ENCODE assay signal across 12 mouse cellular contexts in genomic region chr6:97459112-97459511, GRCm38 (mm10).
DNase-seq lines count a peak whose midpoint lies in the region; ATAC-seq and TF ChIP-seq lines count a peak whose summit lies in the region.
"Had no signal": no experiment of that assay in that cellular context is flagged by ENCODE, and none has a peak within 500 bp of the region (broad histone marks: within the 10 kb centered on the region; RNA-seq: fewer than 3 reads in every experiment).

No protein-coding gene starts in this region.

- H3K36me3 ChIP-seq in forebrain, embryonic 12.5 days (replicated peaks) = no peaks in the 10 kb centered on the region
- H3K36me3 ChIP-seq in forebrain, embryonic 15.5 days = no peaks in the 10 kb centered on the region
- no peaks in the 10 kb centered on the region for H3K36me3 ChIP-seq in liver, adult 2 months (ENCODE audit: control insufficient read depth, insufficient read depth, low read length)
- H3K36me3 ChIP-seq in forebrain, embryonic 13.5 days (ENCODE audit: poor library complexity, severe bottlenecking) = no peaks in the 10 kb centered on the region

- 68% methylated on average over 7 of the region's 7 CpGs for WGBS in forebrain, embryonic 12.5 days
- 58% methylated on average over 7 of the region's 7 CpGs for WGBS in forebrain, embryonic 15.5 days
- WGBS in liver, adult 2 months = 76% methylated on average over 7 of the region's 7 CpGs
- WGBS in forebrain, embryonic 13.5 days = 56% methylated on average over 7 of the region's 7 CpGs

- H3K9me3 ChIP-seq in forebrain, embryonic 12.5 days = no peaks in the 10 kb centered on the region
- H3K9me3 ChIP-seq in forebrain, embryonic 15.5 days = no peaks in the 10 kb centered on the region
- H3K9me3 ChIP-seq in forebrain, embryonic 13.5 days (replicated peaks) = no peaks in the 10 kb centered on the region

- H3K4me3 ChIP-seq in forebrain, embryonic 12.5 days (replicated peaks) = no peak overlapping the region
- no peak overlapping the region for H3K4me3 ChIP-seq in forebrain, embryonic 15.5 days
- peak overlapping the region; percentile 42 for H3K4me3 ChIP-seq in liver, adult 2 months (ENCODE audit: insufficient read depth, low read depth, low read length)
- H3K4me3 ChIP-seq in forebrain, embryonic 13.5 days = no peak overlapping the region

- H3K4me2 ChIP-seq in forebrain, embryonic 12.5 days = no peak overlapping the region
- no peak overlapping the region for H3K4me2 ChIP-seq in forebrain, embryonic 15.5 days (replicated peaks)
- H3K4me2 ChIP-seq in forebrain, embryonic 13.5 days = no peak overlapping the region

- H3K9ac ChIP-seq in forebrain, embryonic 12.5 days = no peak overlapping the region
- no peak overlapping the region for H3K9ac ChIP-seq in forebrain, embryonic 15.5 days (replicated peaks)
- H3K9ac ChIP-seq in liver, adult 2 months (ENCODE audit: low read depth, low read length) = peak overlapping the region; percentile 45
- no peak overlapping the region for H3K9ac ChIP-seq in forebrain, embryonic 13.5 days

- H3K4me1 ChIP-seq in forebrain, embryonic 12.5 days = peaks cover 26% of the 10 kb centered on the region
- H3K4me1 ChIP-seq in forebrain, embryonic 15.5 days = peaks cover 52% of the 10 kb centered on the region
- H3K4me1 ChIP-seq in liver, adult 2 months (ENCODE audit: control insufficient read depth, insufficient read depth, low read length) = peaks cover 11% of the 10 kb centered on the region; the same call in 1 of the 2 replicates
- peaks cover 42% of the 10 kb centered on the region for H3K4me1 ChIP-seq in forebrain, embryonic 13.5 days

- 0 out of 2 replicates have a peak overlapping the region, but pooled peaks have one; percentile 61 for H3K27ac ChIP-seq in forebrain, embryonic 12.5 days
- no peak overlapping the region for H3K27ac ChIP-seq in forebrain, embryonic 15.5 days (replicated peaks)
- H3K27ac ChIP-seq in liver, adult 2 months (replicated peaks; ENCODE audit: insufficient read depth, low read depth, low read length) = peak overlapping the region; percentile 87
- H3K27ac ChIP-seq in forebrain, embryonic 13.5 days = peak overlapping the region; percentile 20; the same call in 1 of the 2 replicates

- no peaks in the 10 kb centered on the region for H3K27me3 ChIP-seq in forebrain, embryonic 12.5 days
- no peaks in the 10 kb centered on the region for H3K27me3 ChIP-seq in forebrain, embryonic 15.5 days
- H3K27me3 ChIP-seq in liver, adult 2 months (ENCODE audit: control insufficient read depth, insufficient read depth, low read length) = no peaks in the 10 kb centered on the region
- no peaks in the 10 kb centered on the region for H3K27me3 ChIP-seq in forebrain, embryonic 13.5 days

- ATAC-seq in forebrain, embryonic 12.5 days (ENCODE audit: low FRiP score) = no peak
- no peak for ATAC-seq in forebrain, embryonic 15.5 days (replicated peaks)
- no peak for ATAC-seq in forebrain, embryonic 13.5 days

- no peak for TF ChIP-seq POLR2A in liver, adult 2 months (IDR thresholded peaks at IDR 0.05; ENCODE audit: extremely low read depth, insufficient read depth, low read length)

- DNase-seq in liver, adult 2 months (ENCODE audit: extremely low read depth, low read depth, low spot score) = no peak
- DNase-seq in liver = no peak
- DNase-seq in kidney, postnatal 10 days = peak; percentile 33
- no peak for DNase-seq in right cerebral cortex, postnatal 10 days (ENCODE audit: low spot score in 2 of 2)
- DNase-seq in adrenal gland, adult 8-10 months = no peak
- DNase-seq: adrenal gland, postnatal 14 days; cerebellum, postnatal 36 days; left cerebral cortex, postnatal 4 days; thymus, adult 2 months had no signal

- no peaks in the 10 kb centered on the region for H3K79me2 ChIP-seq in liver, adult 2 months (ENCODE audit: control insufficient read depth, insufficient read depth, low read length)

- TF ChIP-seq CTCF in liver, adult 2 months (IDR thresholded peaks at IDR 0.05; ENCODE audit: low read depth, low read length) = no peak
